Mouse (Mus musculus) embryonic facial prominence, embryonic 13.5 days (tissue): ENCODE data around the gene Rarg. TPM values are rescaled to one million over a fixed set of nuclear protein-coding genes. Genes with fewer than 3 reads are reported as not detected.
A peak's percentile ranks its signal among the peaks of the same experiment; 100 is the strongest.

ENCODE experiments used
- ATAC-seq: fragments of 200-750 bp; cut with Nextera tagmentation; 2 replicates; pipeline ENCODE4 v1.8.0; 2017; ENCODE audit warnings: low read depth; ENCODE audit not compliant: insufficient number of reproducible peaks, insufficient read depth, low FRiP score, low TSS enrichment
- H3K27ac ChIP-seq: fragments of 300-500 bp; sonication (generic); 2 replicates; pipeline ENCODE4 v1.5.1; 2015; ENCODE audit warnings: moderate library complexity, mild to moderate bottlenecking, inconsistent platforms
- H3K27me3 ChIP-seq: fragments of 300-500 bp; sonication (generic); 2 replicates; pipeline ENCODE4 v1.6.1; 2015; ENCODE audit warnings: mild to moderate bottlenecking, inconsistent platforms
- H3K36me3 ChIP-seq: fragments of 300-500 bp; sonication (generic); 2 replicates; pipeline ENCODE4 v1.6.1; 2015; ENCODE audit warnings: mild to moderate bottlenecking, inconsistent platforms
- H3K4me1 ChIP-seq: fragments of 300-500 bp; sonication (generic); 2 replicates; pipeline ENCODE4 v1.6.1; 2015; ENCODE audit warnings: inconsistent platforms
- H3K4me2 ChIP-seq: fragments of 300-500 bp; sonication (generic); 2 replicates; pipeline ENCODE4 v1.6.1; 2015; ENCODE audit warnings: moderate library complexity, mild to moderate bottlenecking, inconsistent platforms
- H3K4me3 ChIP-seq: fragments of 300-500 bp; sonication (generic); 2 replicates; pipeline ENCODE4 v1.5.1; 2015; ENCODE audit warnings: mild to moderate bottlenecking, inconsistent platforms
- H3K9ac ChIP-seq: fragments of 300-500 bp; sonication (generic); 2 replicates; pipeline ENCODE4 v1.6.1; 2015; ENCODE audit warnings: mild to moderate bottlenecking, inconsistent platforms
- H3K9me3 ChIP-seq: fragments of 300-500 bp; sonication (generic); 2 replicates; pipeline ENCODE4 v1.6.1; 2016; ENCODE audit warnings: inconsistent platforms
- WGBS: fragments of 180-500 bp; shearing (Covaris S2); methylation state at CpG from one replicate; pipeline ENCODE4 v1.1.7; 2015; ENCODE audit warnings: mixed read lengths; 5-methylcytosine and 5-hydroxymethylcytosine counted together
- polyA plus RNA-seq: library from polyadenylated mRNA; unstranded; fragments of >200 nt; fragmentation: Nextera tagmentation; extraction: Ambion mirVana; gene quantifications from 2 replicates; pipeline ENCODE4 v1.2.1, GENCODE M21; 2015

Rarg gene
- polyA plus RNA-seq, 1 experiment from 2014 or later = 143 TPM

- no peaks in the 10 kb centered on the region for H3K27me3 ChIP-seq
- under 1% methylated on average over 65 of the region's 65 CpGs for WGBS
- peak within 1 kb of the TSS; percentile 85 for H3K4me3 ChIP-seq
- peaks cover 21% of the 10 kb centered on the region for H3K4me1 ChIP-seq
- H3K9me3 ChIP-seq = no peaks in the 10 kb centered on the region
- peak within 1 kb of the TSS; percentile 92 for H3K4me2 ChIP-seq
- H3K36me3 ChIP-seq = peaks cover 23% of the 10 kb centered on the region
- H3K27ac ChIP-seq = peak within 1 kb of the TSS; percentile 89
- peak; percentile 92 for ATAC-seq
- peak within 1 kb of the TSS; percentile 84 for H3K9ac ChIP-seq
Measured at GRCm38 (mm10) chr15:102279092-102279782, 21.9 kb upstream of the Rarg start, which contains the start of gene Mfsd5. Gene Mfsd5 (plus strand): TSS chr15:102279454.

GRCm38 (mm10) chr15:102278726-102279091 lies 21.4 kb upstream of the Rarg start:
- Histone ChIP-seq H3K27me3 (no peaks in the 10 kb centered on the region), H3K9ac (peak overlapping the region; percentile 84), H3K36me3 (peaks cover 23% of the 10 kb centered on the region), H3K4me1 (peaks cover 21% of the 10 kb centered on the region), H3K27ac (peak overlapping the region; percentile 89), H3K4me3 (peak overlapping the region; percentile 85), H3K4me2 (peak overlapping the region; percentile 92), H3K9me3 (no peaks in the 10 kb centered on the region)
- WGBS = 36% methylated on average over 7 of the region's 7 CpGs
- ATAC-seq = no peak

GRCm38 (mm10) chr15:102273982-102274716 lies 16.8 kb upstream of the Rarg start:
- no peak for ATAC-seq
- WGBS = 72% methylated on average over 6 of the region's 6 CpGs

GRCm38 (mm10) chr15:102271441-102271840 lies 14.1 kb upstream of the Rarg start:
- Histone ChIP-seq H3K4me1 (peaks cover 22% of the 10 kb centered on the region), H3K9me3 (no peaks in the 10 kb centered on the region), H3K27ac (peak overlapping the region; percentile 35; the same call in 1 of the 2 replicates), H3K4me3 (peak overlapping the region; percentile 45), H3K9ac (peak overlapping the region; percentile 72; the same call in 1 of the 2 replicates), H3K27me3 (no peaks in the 10 kb centered on the region), H3K36me3 (no peaks in the 10 kb centered on the region), H3K4me2 (peak overlapping the region; percentile 79)
- 24% methylated on average over 3 of the region's 3 CpGs for WGBS
- no peak for ATAC-seq

More at GRCm38 (mm10) chr15:102273982-102274716, 16.8 kb upstream of the Rarg start:
- H3K27me3 ChIP-seq = no peaks in the 10 kb centered on the region
- no peaks in the 10 kb centered on the region for H3K9me3 ChIP-seq
- H3K4me3 ChIP-seq = no peak overlapping the region
- H3K4me1 ChIP-seq = peaks cover 26% of the 10 kb centered on the region
- H3K9ac ChIP-seq = no peak overlapping the region
- H3K36me3 ChIP-seq = no peaks in the 10 kb centered on the region
- H3K27ac ChIP-seq = no peak overlapping the region
- no peak overlapping the region for H3K4me2 ChIP-seq

- H3K4me1 ChIP-seq = peaks cover 22% of the 10 kb centered on the region
- ATAC-seq = 0 out of 2 replicates have a peak, but pooled peaks have one; percentile 37
- 7% methylated on average over 20 of the region's 21 CpGs for WGBS
- peak within 1 kb of the TSS; percentile 45 for H3K4me3 ChIP-seq
- H3K27me3 ChIP-seq = no peaks in the 10 kb centered on the region
- peak within 1 kb of the TSS; percentile 35 for H3K27ac ChIP-seq
- peak within 1 kb of the TSS; percentile 79 for H3K4me2 ChIP-seq
- H3K36me3 ChIP-seq = no peaks in the 10 kb centered on the region
- no peaks in the 10 kb centered on the region for H3K9me3 ChIP-seq
- H3K9ac ChIP-seq = peak within 1 kb of the TSS; percentile 72
Measured at GRCm38 (mm10) chr15:102270274-102270960, 13.1 kb upstream of the Rarg start, which contains the start of gene Gm9918. Gene Gm9918 (plus strand): TSS chr15:102270563.

GRCm38 (mm10) chr15:102265548-102265947 lies 8.2 kb upstream of the Rarg start:
- Histone ChIP-seq H3K36me3 (no peaks in the 10 kb centered on the region), H3K9me3 (no peaks in the 10 kb centered on the region), H3K4me1 (peaks cover 28% of the 10 kb centered on the region), H3K27me3 (no peaks in the 10 kb centered on the region), H3K27ac (no peak overlapping the region), H3K4me2 (no peak overlapping the region), H3K9ac (no peak overlapping the region), H3K4me3 (no peak overlapping the region)
- 85% methylated on average over 5 of the region's 5 CpGs for WGBS
- no peak for ATAC-seq

GRCm38 (mm10) chr15:102263037-102263436 lies 5.7 kb upstream of the Rarg start:
- Histone ChIP-seq H3K27me3 (no peaks in the 10 kb centered on the region), H3K36me3 (no peaks in the 10 kb centered on the region), H3K4me2 (no peak overlapping the region), H3K4me1 (peaks cover 43% of the 10 kb centered on the region), H3K9me3 (no peaks in the 10 kb centered on the region), H3K9ac (no peak overlapping the region), H3K27ac (peak overlapping the region; percentile 75), H3K4me3 (no peak overlapping the region)
- ATAC-seq = no peak
- 77% methylated on average over 2 of the region's 2 CpGs for WGBS

- H3K4me2 ChIP-seq = peak overlapping the region; percentile 26
- peak overlapping the region; percentile 27; the same call in 1 of the 2 replicates for H3K9ac ChIP-seq
- ATAC-seq = 0 out of 2 replicates have a peak, but pooled peaks have one; percentile 30
- no peak overlapping the region for H3K4me3 ChIP-seq
- WGBS = 36% methylated on average over 7 of the region's 7 CpGs
- H3K4me1 ChIP-seq = peaks cover 48% of the 10 kb centered on the region
- peak overlapping the region; percentile 75 for H3K27ac ChIP-seq
- no peaks in the 10 kb centered on the region for H3K9me3 ChIP-seq
- no peaks in the 10 kb centered on the region for H3K36me3 ChIP-seq
- H3K27me3 ChIP-seq = no peaks in the 10 kb centered on the region
Measured at GRCm38 (mm10) chr15:102262582-102262981, 5.3 kb upstream of the Rarg start.

- peak; percentile 60 for ATAC-seq
- Histone ChIP-seq H3K4me1 (peaks cover 73% of the 10 kb centered on the region), H3K4me3 (peak overlapping the region; percentile 76), H3K27ac (peak overlapping the region; percentile 99), H3K36me3 (peaks cover 7% of the 10 kb centered on the region), H3K27me3 (no peaks in the 10 kb centered on the region), H3K4me2 (peak overlapping the region; percentile 98), H3K9me3 (no peaks in the 10 kb centered on the region), H3K9ac (peak overlapping the region; percentile 97)
- WGBS = 4% methylated on average over 11 of the region's 11 CpGs
Measured at GRCm38 (mm10) chr15:102258581-102259253, 1.4 kb upstream of the Rarg start.

GRCm38 (mm10) chr15:102258076-102258470 lies 756 bp upstream of the Rarg start:
- Histone ChIP-seq H3K27ac (peak overlapping the region; percentile 99), H3K4me1 (peaks cover 75% of the 10 kb centered on the region), H3K27me3 (no peaks in the 10 kb centered on the region), H3K36me3 (peaks cover 12% of the 10 kb centered on the region), H3K4me3 (peak overlapping the region; percentile 76), H3K9ac (peak overlapping the region; percentile 97), H3K4me2 (peak overlapping the region; percentile 98), H3K9me3 (no peaks in the 10 kb centered on the region)
- ATAC-seq = peak; percentile 48; the same call in 1 of the 2 replicates
- 1% methylated on average over 12 of the region's 12 CpGs for WGBS
